Mouse (Mus musculus) heart, postnatal 25 days (tissue): ENCODE measurements around the gene Tfeb. TPM values are rescaled to one million over a fixed set of nuclear protein-coding genes. Genes with fewer than 3 reads are reported as not detected.

Experiments
- DNase-seq: peaks from one replicate; pipeline ENCODE4 v3.0.0; 2022; ENCODE audit warnings: low spot score
- intact Hi-C: fragments of 180-260 bp; cut with DNase I; formaldehyde crosslinking; loops from one replicate; pipeline ENCODE4 v1.15.1; 2025
- total RNA-seq, 2 experiments: library from RNA; stranded (reverse); gene quantifications; 2 replicates each; pipeline ENCODE4 v1.2.3; 2021

Tfeb gene
- total RNA-seq, 2 experiments from 2014 or later, result 40.8 to 45.7 TPM

DNA sequence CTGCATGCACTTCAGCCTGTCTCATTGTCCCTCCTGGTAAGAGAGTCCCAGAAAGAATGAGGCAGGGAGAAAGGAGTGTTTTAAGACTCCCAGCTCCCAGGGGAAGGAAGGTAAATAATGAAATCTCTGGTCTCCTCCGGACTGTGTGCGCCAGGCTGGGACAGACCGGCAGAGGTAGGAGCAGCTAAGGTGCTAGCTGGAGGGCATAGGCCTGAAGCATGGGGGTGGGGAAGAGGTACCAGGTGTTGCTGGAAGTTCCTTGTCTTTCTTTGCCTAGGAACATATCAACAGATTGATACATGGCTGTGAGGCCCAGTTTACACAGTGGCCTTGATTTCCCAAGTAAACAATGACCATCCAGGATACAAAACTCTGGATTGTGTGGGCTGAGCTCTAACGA lies 27.9 kb upstream of the Tfeb start:
- intact Hi-C loops, result no loop called here
- DNase-seq, result no peak

DNA sequence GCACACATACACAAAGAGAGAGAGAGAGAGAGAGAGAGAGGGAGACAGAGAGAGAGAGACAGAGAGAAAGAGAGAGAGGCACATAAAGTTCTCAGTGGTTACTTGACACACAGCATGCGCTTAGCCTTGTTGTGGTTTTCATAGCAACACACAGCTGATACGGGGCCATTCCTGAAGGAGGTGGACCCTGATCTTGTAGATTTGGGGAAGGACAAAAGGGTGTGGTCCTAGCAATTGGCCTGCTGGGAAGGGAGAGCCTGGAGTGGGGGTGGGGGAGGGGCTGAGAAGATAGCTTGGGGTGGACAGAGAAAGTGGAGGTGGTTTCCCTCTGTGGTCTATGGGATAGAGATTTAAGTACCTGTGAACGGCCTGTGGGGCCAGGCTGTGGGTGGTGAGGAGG lies 26.8 kb upstream of the Tfeb start:
- intact Hi-C loops, result no loop called here
- no peak for DNase-seq

- no peak for DNase-seq
- intact Hi-C loops, result no loop called here
These were observed 24.9 kb upstream of the Tfeb start for GRCm38 (mm10) chr17:47711883-47712282.

DNA sequence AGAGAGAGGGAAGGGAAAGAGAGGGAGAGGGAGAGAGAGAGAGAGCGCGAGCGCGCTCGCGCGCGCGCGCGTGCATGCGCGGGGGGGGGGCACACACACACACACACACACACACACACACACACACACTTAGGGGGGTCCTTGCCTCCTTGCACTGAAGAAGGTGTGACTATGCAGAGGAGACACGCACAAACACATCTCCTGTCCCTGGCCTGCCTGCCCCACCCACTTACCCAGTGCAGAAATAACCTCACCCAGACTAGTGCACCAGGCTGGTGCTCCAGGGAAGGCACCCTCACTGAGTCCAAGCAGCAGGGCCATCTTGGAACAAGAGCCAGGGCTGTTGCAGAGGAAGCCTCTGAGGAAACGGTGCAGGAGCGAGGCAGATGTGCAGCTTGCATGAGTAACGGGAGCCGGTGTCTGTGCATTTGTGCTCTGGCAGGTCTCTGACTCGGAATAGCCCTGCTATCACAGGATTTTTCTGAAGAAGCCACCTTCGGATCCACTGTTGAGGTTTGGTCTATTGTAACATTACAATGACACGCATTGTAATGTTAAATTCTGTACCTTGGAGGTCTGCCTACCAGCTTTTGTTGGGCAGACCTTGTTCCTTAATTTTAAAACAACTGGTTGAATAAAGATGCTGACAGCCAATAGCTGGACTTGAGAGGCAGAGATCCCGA lies 23.8 kb upstream of the Tfeb start:
- no peak for DNase-seq
- intact Hi-C loops, result no loop called here

- intact Hi-C loops, result no loop called here
- no peak for DNase-seq
These were observed 21.8 kb upstream of the Tfeb start for GRCm38 (mm10) chr17:47715037-47715436.

- DNase-seq, result no peak
- intact Hi-C loops, result no loop called here
These were observed 15.6 kb upstream of the Tfeb start for GRCm38 (mm10) chr17:47721183-47721582.

DNA sequence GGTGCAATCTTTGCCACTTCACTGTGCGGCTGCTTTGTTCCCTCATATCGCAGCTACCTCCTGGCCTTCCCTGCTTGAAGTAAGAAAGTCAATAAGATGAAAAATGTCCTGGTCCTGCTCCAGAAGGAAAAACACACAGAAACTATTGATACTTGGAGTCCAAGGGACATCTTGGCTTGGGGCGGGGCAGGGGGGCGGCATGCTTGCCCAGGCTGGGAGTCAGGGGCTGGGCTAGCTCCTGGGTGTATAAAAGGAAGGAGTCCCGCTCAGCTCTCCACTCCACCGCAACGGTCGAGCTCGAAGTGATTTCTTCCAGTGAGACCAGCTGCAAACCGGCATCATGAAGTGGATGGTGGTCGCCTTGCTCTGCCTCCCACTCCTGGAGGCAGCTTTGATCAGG lies 10.3 kb upstream of the Tfeb start, which contains the start of gene Pgc:
Gene Pgc (plus strand): TSS at position 277 of the 400 bp plus-strand sequence.
- intact Hi-C loops, result no loop called here
- no peak for DNase-seq

DNA sequence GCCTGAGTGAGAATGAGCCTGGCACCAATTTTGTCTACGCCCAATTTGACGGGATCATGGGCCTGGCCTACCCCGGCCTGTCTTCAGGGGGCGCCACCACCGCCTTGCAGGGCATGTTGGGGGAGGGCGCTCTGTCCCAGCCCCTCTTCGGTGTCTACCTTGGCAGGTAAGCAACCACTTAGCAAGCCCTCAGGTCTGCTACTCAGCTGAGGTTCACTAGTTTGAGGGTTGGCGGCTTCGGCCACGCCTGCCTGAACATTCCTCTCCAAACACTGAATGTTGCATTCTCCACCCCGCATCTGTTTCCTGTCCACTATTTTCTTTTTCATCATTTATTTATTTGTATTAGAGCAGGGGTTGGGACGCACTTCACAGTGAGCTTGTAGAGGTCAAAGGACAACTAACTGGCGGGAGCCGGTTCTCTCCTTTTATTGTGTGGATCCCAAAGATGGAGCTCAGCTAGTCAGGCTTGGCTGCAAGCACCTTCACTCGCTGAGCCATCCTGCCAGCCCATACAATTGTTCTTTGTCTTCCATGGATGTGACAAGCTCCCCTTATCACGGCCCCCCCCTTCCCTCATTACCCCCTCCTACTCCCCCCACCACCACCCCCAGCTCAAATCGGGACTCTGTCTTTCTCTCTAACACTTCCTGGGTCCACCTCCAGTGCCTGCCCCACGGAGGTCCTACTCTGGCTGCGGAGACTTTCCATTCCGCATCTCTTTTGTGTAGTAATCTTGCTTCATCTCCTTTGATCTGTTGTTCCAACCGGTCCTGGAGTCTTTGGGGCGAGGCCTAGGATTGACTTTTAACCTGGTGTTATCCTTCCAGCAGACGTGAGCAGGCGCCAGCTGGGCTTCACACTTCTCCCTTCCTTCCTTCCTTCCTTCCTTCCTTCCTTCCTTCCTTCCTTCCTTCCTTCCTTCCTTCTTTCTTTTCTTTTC lies 5.9 kb upstream of the Tfeb start:
- DNase-seq, result no peak
- intact Hi-C loops, result no loop called here

DNA sequence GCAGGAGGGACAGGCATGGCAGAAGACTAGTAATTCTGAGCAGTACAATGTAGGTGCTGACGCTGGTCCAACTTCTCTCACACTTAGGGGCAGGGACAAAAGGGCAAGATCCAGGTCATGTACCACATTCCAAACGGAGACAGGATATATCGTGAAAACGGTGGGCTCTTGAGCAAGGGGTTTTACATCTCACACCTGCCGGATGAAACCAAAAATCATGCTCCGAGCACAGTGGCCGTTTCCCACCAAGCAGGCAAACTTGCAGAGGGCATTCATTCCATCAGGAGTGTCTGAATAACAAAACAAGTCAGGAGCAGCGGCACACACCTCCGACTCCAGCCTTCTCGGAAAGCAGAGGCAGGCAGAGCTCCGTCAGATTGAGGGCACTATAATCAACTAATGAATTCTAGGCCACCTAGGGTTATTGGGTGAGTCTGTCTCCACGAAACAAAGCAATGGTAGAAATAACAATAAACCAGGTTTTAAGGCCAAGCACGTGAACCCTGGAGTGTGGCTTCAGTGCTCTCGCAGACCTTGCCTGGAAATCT lies 1.2 kb upstream of the Tfeb start:
- intact Hi-C loops, result no loop called here
- DNase-seq, result no peak

- intact Hi-C loops, result no loop called here
- DNase-seq, result peak; percentile 90
These were observed 638 bp downstream of the Tfeb start for GRCm38 (mm10) chr17:47737271-47738065.

DNA sequence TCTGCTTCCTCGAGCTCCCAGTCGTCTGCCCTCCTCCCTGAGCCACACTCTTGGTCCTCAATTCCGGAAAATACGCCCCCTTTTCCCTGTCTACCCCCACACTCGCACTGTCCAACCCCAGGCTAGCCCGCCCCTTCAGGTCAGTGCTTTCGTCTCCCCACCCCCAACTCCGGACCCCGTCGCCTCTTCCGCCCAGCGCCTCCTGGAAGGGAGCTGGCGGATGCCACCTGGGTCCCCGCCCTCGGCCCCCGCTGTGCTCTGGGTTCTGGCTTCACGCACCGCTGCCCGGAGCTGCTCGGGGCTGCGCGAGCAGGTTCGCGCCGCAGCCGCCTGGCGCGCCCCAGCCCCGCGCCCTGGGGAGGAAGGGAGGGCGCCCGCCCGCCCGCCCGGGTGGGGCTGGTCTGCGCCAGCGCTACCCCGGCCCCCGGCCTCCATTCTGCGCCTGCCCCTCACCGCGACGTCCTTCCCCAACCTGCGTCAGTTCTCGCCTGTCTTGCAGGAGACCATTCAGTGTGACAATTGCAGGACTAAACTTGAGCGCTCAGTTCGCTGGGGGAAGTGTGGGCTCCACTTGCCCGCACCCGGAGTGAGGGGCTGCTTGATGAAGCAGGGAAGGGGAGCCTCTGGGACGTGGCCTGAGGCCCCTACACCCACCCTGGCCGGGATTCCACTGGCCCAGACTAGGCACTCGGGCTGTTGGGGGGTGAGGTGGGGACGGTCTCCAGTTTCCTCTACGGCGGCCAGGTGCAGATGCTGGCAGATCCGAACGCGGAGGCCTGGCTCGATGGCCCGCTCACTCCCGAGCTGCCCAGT lies 1.4 kb downstream of the Tfeb start:
- peak; percentile 34 for DNase-seq
- intact Hi-C loops, result no loop called here

DNA sequence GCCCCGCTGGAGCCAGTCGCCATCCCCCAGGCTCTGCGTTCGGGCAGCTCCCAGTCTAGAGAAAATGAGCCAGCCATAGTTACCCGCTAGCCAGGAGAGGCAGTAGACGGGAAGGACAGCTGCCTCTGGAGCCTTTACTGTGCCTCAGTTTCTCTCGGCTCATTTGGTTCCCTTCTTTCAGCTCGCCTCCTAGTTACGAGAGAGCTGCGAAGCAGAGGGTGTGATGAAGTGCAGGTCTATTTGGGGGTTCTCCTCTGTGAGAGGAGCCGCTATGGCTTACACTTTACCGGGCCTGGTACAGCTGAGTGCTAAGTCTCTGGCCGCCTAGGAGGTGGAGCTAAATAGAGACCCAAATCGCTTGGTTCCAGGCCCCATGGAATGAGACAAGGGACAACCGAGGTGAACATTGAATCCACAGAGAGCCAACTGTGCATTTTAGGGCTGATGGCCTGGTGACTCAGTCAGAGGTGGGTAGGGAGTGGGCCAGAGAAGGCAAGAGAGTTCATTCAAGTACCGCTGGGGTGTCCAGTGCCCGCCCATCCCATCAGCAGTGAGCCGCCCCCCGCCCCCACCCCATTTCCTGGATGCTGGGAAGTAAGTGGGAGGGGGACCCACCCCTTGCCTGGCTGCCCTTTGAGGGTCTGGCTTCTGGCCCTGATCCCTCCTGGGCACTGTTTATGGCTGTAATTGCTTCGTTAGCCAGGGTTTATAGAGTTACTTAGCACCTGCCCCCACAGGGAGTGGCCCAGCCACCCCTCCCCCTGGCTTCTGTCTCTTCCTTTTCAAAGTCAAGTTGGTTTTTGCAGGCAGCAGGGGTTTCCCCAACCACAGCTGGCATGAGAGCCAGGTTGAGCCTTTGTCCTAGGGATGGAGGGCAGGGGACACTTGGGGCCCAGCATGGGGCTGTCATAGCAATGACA lies 2.3 kb downstream of the Tfeb start:
- no peak for DNase-seq
- intact Hi-C loops, result no loop called here

- no peak for DNase-seq
- intact Hi-C loops, result loop anchor here (5.0 kb wide), 1 partner anchor 122 kb away; no protein-coding TSS in a partner anchor
These were observed 3.4 kb downstream of the Tfeb start for GRCm38 (mm10) chr17:47740186-47740585.

DNA sequence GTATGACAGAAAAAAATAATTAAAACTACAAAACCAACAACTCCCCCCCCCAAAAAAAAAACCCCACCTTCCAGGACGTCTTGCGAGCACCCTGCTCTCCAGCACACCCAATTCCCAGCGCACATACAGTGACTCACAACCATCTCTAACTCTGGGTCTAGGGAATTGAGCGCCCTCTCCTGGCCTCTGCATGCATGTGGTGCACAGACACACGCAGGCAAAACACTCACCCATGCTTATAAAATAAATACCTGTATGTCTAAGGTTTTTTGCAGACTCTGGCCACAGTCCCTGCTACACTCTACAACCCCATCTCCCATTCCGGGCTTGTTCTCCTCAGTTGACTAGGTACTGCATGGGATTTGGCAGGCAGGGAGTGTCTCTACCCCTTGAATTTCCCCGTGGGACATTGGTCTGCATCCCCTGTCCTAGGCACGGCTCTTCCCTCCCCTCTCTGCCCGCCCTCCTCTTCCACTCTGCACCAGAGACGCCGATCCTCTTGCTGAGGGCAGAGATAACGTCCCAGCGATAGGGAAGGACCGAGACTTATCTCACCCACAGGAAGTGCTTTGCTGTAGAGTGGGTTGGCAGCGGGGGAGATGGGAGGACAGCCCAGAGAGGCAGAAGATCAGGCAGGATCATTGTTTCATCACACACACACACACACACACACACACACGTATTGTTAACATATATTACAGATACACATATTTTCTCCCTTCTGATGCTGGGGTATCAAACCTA lies 6.3 kb downstream of the Tfeb start:
- intact Hi-C loops, result loop anchor here (5.0 kb wide), 1 partner anchor 119 kb away; no protein-coding TSS in a partner anchor
- DNase-seq, result no peak

- intact Hi-C loops, result loop anchor here (5.0 kb wide), 1 partner anchor 118 kb away; no protein-coding TSS in a partner anchor
These were observed 7.3 kb downstream of the Tfeb start for GRCm38 (mm10) chr17:47744086-47744485.

GRCm38 (mm10) chr17:47744746-47745368 lies 8.0 kb downstream of the Tfeb start:
- no peak for DNase-seq
- intact Hi-C loops, result loop anchor here (5.0 kb wide), 1 partner anchor 117 kb away; no protein-coding TSS in a partner anchor

More at GRCm38 (mm10) chr17:47744086-47744485, 7.3 kb downstream of the Tfeb start:
- no peak for DNase-seq
